Mouse (Mus musculus): Measurements from ENCODE around the gene Cdc42. TPM values are rescaled to one million over a fixed set of nuclear protein-coding genes. Genes with fewer than 3 reads are reported as not detected.

Cdc42 gene
- polyA plus RNA-seq, 1 experiment, result 298 TPM

DNA sequence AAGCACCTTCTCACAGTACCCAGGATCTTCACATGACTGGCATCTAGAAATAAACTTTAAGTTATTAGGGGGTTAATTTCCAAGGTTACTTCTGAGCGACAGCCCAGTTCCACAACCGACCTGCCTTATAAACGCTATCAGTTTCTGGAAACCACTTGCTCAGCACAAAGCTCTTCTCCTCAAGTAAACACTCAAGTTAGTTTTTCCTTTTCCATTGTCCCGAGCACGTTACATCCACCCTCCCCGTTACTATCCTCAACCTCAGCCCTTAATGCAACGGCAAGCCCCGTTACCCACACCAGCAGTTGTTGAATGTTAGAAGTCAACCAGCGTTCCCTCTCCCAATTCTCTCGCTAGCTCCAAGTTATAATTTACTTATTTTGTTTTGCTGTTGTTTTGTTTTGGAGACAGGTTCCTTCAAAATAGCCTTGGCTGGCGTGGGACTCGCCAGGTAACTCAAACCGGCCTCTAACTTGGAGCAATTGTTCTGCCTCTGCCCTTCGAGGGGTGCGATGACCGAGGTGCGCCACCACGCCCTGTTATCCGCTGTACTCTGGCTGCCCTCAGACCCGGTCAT, 30.1 kb upstream of the Cdc42 start:
- TF ChIP-seq MAX (IDR thresholded peaks at IDR 0.05; ENCODE audit: low read depth) (no peak), POLR2A (IDR thresholded peaks at IDR 0.05; ENCODE audit: insufficient read length, low read depth) (no peak), CEBPB (IDR thresholded peaks at IDR 0.05; ENCODE audit: insufficient read depth, poor library complexity, severe bottlenecking) (no peak), TCF3 (IDR thresholded peaks at IDR 0.05; ENCODE audit: insufficient read length, low read depth) (no peak), SRF (IDR thresholded peaks at IDR 0.05; ENCODE audit: control insufficient read depth, insufficient read length, low read depth) (no peak), MYOG (IDR thresholded peaks at IDR 0.05; ENCODE audit: control insufficient read depth in 1 of 3, insufficient read depth in 1 of 3, insufficient read length in 2 of 3, low read depth in 2 of 3) (no peak), E2F4 (IDR thresholded peaks at IDR 0.05; ENCODE audit: insufficient read depth) (no peak), USF1 (IDR thresholded peaks at IDR 0.05; ENCODE audit: low read depth) (no peak), REST (IDR thresholded peaks at IDR 0.05; ENCODE audit: insufficient read depth, insufficient read length) (no peak), MYOD1 (IDR thresholded peaks at IDR 0.05; ENCODE audit: control insufficient read depth in 1 of 3, insufficient read length in 2 of 3, low read depth in 2 of 3) (no peak), TCF12 (IDR thresholded peaks at IDR 0.05; ENCODE audit: insufficient read depth, poor library complexity, severe bottlenecking) (no peak)
- no peaks in the 10 kb centered on the region for H3K36me3 ChIP-seq (ENCODE audit: control insufficient read depth, insufficient read depth)
- no peaks in the 10 kb centered on the region for H3K27me3 ChIP-seq (ENCODE audit: control insufficient read depth, insufficient read depth, insufficient read length)
- H3K79me2 ChIP-seq (ENCODE audit: control insufficient read depth, insufficient read depth), result peaks cover 12% of the 10 kb centered on the region
- H3K4me3 ChIP-seq, result peak overlapping the region; percentile 91
- H3ac ChIP-seq (ENCODE audit: control insufficient read depth, insufficient read length), result peak overlapping the region; percentile 90
- peak overlapping the region; percentile 68 for H3K4me2 ChIP-seq (ENCODE audit: low read depth)

DNA sequence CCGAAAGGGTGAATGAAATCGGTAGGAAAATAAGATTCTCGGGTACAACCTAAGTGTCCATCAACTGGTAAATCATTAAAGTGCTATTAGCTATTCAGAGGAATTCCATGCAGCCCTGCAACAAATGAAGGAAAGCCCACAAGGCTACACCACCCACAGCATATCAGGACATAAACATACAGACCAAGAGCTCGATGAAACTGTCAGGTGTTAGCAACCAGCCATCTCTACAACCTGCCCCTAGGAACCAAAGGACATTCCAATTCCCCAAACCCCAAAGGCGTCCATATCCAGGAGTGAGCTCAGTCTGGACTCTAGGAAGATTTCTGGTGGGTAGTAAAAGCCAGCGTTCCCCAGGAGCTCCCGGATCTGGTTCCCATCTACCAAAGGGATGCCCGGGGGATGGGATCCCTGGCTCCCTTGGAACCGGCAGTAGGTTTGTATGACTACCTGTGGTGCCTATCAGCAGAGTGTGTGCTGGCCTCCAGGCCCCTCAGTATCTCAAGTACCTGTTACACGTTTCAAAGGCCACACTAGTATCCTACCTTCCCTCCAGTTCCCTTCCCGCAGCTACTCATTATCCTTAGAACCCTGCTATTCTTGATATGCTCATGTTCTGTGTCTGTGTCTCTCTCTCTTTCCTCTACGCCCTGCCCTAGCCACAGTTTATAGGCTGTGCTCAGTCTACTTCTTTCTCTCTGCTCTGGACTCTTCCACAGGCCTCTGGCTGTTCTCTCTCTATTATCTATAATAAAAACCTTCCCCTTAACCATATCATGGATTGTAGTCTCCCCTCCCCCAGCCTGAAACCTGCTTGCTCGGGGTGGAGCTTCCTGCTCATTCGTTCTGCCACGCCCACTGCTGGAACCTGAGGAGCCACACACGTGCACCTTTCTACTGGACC, 23.4 kb upstream of the Cdc42 start:
- H3K4me3 ChIP-seq, result no peak overlapping the region
- H3K4me2 ChIP-seq (ENCODE audit: low read depth), result peak overlapping the region; percentile 46

DNA sequence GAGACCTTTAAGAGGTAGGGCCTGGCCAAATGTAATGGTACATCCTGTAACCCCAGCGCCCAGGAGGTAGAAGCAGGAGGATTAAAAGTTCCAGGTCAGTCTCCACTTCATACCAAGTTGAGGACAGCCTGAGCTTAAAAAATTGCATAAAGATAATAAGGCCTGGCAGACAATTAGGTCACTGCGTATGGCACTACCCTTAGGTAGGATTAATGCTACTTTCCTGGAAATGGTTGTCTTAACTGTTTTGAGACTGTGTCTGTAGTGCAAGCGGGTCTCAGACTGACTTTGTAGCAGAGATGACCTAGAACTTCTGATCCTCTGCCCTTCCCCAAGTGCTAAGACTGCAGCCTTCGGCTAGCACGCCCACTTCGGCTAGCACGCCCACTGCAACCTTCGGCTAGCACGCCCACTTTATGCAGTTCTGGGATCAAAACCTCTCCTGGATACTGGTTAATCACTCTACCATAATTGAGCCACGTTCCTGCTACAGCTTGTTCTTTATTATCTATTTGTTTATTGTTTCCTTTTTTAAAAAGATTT, 22.3 kb upstream of the Cdc42 start:
- TF ChIP-seq MYOD1 (IDR thresholded peaks at IDR 0.05; ENCODE audit: control insufficient read depth in 1 of 3, insufficient read length in 2 of 3, low read depth in 2 of 3) (no peak), USF1 (IDR thresholded peaks at IDR 0.05; ENCODE audit: low read depth) (no peak), MAX (IDR thresholded peaks at IDR 0.05; ENCODE audit: low read depth) (no peak), E2F4 (IDR thresholded peaks at IDR 0.05; ENCODE audit: insufficient read depth) (no peak), MYOG (IDR thresholded peaks at IDR 0.05; ENCODE audit: control insufficient read depth in 1 of 3, insufficient read depth in 1 of 3, insufficient read length in 2 of 3, low read depth in 2 of 3) (no peak), CEBPB (IDR thresholded peaks at IDR 0.05; ENCODE audit: insufficient read depth, poor library complexity, severe bottlenecking) (no peak), POLR2A (IDR thresholded peaks at IDR 0.05; ENCODE audit: insufficient read length, low read depth) (no peak), TCF12 (IDR thresholded peaks at IDR 0.05; ENCODE audit: insufficient read depth, poor library complexity, severe bottlenecking) (no peak), POLR2AphosphoS2 (IDR thresholded peaks at IDR 0.05; ENCODE audit: insufficient read length, low read depth) (no peak)
- no peak overlapping the region for H3ac ChIP-seq (ENCODE audit: control insufficient read depth, insufficient read length)
- no peak overlapping the region for H3K4me2 ChIP-seq (ENCODE audit: low read depth)
- peaks cover 11% of the 10 kb centered on the region for H3K79me2 ChIP-seq (ENCODE audit: control insufficient read depth, insufficient read depth)
- H3K27me3 ChIP-seq (ENCODE audit: control insufficient read depth, insufficient read depth, insufficient read length), result no peaks in the 10 kb centered on the region
- no peak overlapping the region for H3K4me3 ChIP-seq
- no peaks in the 10 kb centered on the region for H3K36me3 ChIP-seq (ENCODE audit: control insufficient read depth, insufficient read depth)

More for the DNA sequence above, 23.4 kb upstream of the Cdc42 start:
- Histone ChIP-seq H3K79me2 (ENCODE audit: control insufficient read depth, insufficient read depth) (peaks cover 11% of the 10 kb centered on the region), H3K36me3 (ENCODE audit: control insufficient read depth, insufficient read depth) (no peaks in the 10 kb centered on the region), H3K27me3 (ENCODE audit: control insufficient read depth, insufficient read depth, insufficient read length) (no peaks in the 10 kb centered on the region), H3ac (ENCODE audit: control insufficient read depth, insufficient read length) (no peak overlapping the region)
- TF ChIP-seq USF1 (IDR thresholded peaks at IDR 0.05; ENCODE audit: low read depth), result no peak
- no peak for TF ChIP-seq CEBPB (IDR thresholded peaks at IDR 0.05; ENCODE audit: insufficient read depth, poor library complexity, severe bottlenecking)
- no peak for TF ChIP-seq E2F4 (IDR thresholded peaks at IDR 0.05; ENCODE audit: insufficient read depth)
- no peak for TF ChIP-seq TCF12 (IDR thresholded peaks at IDR 0.05; ENCODE audit: insufficient read depth, poor library complexity, severe bottlenecking)
- TF ChIP-seq MYOD1 (IDR thresholded peaks at IDR 0.05; ENCODE audit: control insufficient read depth in 1 of 3, insufficient read length in 2 of 3, low read depth in 2 of 3), result no peak
- TF ChIP-seq TCF3 (IDR thresholded peaks at IDR 0.05; ENCODE audit: insufficient read length, low read depth), result no peak
- no peak for TF ChIP-seq MAX (IDR thresholded peaks at IDR 0.05; ENCODE audit: low read depth)
- no peak for TF ChIP-seq REST (IDR thresholded peaks at IDR 0.05; ENCODE audit: insufficient read depth, insufficient read length)
- TF ChIP-seq POLR2AphosphoS2 (IDR thresholded peaks at IDR 0.05; ENCODE audit: insufficient read length, low read depth), result no peak
- TF ChIP-seq MYOG (IDR thresholded peaks at IDR 0.05; ENCODE audit: control insufficient read depth in 1 of 3, insufficient read depth in 1 of 3, insufficient read length in 2 of 3, low read depth in 2 of 3), result no peak
- no peak for TF ChIP-seq POLR2A (IDR thresholded peaks at IDR 0.05; ENCODE audit: insufficient read length, low read depth)
- TF ChIP-seq SRF (IDR thresholded peaks at IDR 0.05; ENCODE audit: control insufficient read depth, insufficient read length, low read depth), result no peak

DNA sequence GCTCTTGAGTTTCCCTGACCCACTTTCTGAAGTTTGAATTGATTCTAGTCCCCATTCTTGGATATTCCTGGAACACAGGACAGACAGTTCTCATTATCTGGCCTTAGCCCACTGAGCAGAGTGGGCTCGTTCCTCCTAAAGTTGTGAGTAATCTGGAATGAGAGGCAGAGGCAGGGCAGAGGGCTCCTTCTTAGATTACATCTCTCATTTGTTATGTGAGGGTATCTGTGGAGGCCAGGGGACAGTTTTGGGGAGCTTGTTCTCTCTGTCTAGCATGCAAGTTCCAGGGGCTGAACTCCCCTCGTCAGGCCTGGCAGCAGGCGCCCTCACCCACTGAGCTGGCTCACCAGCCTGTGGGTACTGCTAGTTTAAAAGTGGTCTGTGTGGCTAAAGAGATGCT, 21.6 kb upstream of the Cdc42 start:
- Histone ChIP-seq H3K27me3 (ENCODE audit: control insufficient read depth, insufficient read depth, insufficient read length) (no peaks in the 10 kb centered on the region), H3K4me2 (ENCODE audit: low read depth) (no peak overlapping the region), H3K36me3 (ENCODE audit: control insufficient read depth, insufficient read depth) (no peaks in the 10 kb centered on the region), H3K4me3 (no peak overlapping the region), H3K79me2 (ENCODE audit: control insufficient read depth, insufficient read depth) (peaks cover 11% of the 10 kb centered on the region), H3ac (ENCODE audit: control insufficient read depth, insufficient read length) (no peak overlapping the region)
- TF ChIP-seq TCF12 (IDR thresholded peaks at IDR 0.05; ENCODE audit: insufficient read depth, poor library complexity, severe bottlenecking) (no peak), CEBPB (IDR thresholded peaks at IDR 0.05; ENCODE audit: insufficient read depth, poor library complexity, severe bottlenecking) (no peak), MYOD1 (IDR thresholded peaks at IDR 0.05; ENCODE audit: control insufficient read depth in 1 of 3, insufficient read length in 2 of 3, low read depth in 2 of 3) (no peak), USF1 (IDR thresholded peaks at IDR 0.05; ENCODE audit: low read depth) (no peak), E2F4 (IDR thresholded peaks at IDR 0.05; ENCODE audit: insufficient read depth) (no peak), POLR2AphosphoS2 (IDR thresholded peaks at IDR 0.05; ENCODE audit: insufficient read length, low read depth) (no peak)
